Mouse (Mus musculus) left cerebral cortex, adult 2 months (tissue): ENCODE data around the gene Tmem217. TPM values are rescaled to one million over a fixed set of nuclear protein-coding genes. Genes with fewer than 3 reads are reported as not detected.

Experiments used
- DNase-seq, 2 experiments: peaks; one replicate each; pipeline ENCODE4 v3.0.0; 2021 to 2022; ENCODE audit warnings: low spot score in 2 of 2, mixed read lengths in 1 of 2; ENCODE audit errors: extremely low spot score in 1 of 2
- H3K27ac ChIP-seq: fragments of 200-600 bp; 2 replicates; pipeline ENCODE4 v1.8.1; 2022
- H3K4me3 ChIP-seq: fragments of 200-600 bp; 2 replicates; pipeline ENCODE4 v1.8.1; 2022
- CTCF ChIP-seq: fragments of 200-600 bp; IDR thresholded peaks from 2 replicates; pipeline ENCODE4 v1.8.1; 2022; ENCODE audit warnings: antibody characterized with exemption, mild to moderate bottlenecking, moderate library complexity
- intact Hi-C: fragments of 180-260 bp; cut with DNase I; formaldehyde crosslinking; loops from one replicate; pipeline ENCODE4 v1.15.1; 2025
- total RNA-seq, 2 experiments: library from RNA; stranded (reverse); gene quantifications; 2 replicates each; pipeline ENCODE4 v1.2.3; 2021

The Tmem217 gene
- total RNA-seq, 2 experiments from 2014 or later: not detected

- no peak overlapping the region for H3K4me3 ChIP-seq
- H3K27ac ChIP-seq: no peak overlapping the region
- no peak for TF ChIP-seq CTCF
- no peak for DNase-seq
- intact Hi-C loops: no loop called here
These were observed 27.5 kb upstream of the Tmem217 start for GRCm38 (mm10) chr17:29579579-29580126.

GRCm38 (mm10) chr17:29569831-29570230 is 17.6 kb upstream of the Tmem217 start:
- no peak for TF ChIP-seq CTCF
- Histone ChIP-seq H3K27ac (no peak overlapping the region), H3K4me3 (no peak overlapping the region)
- no peak for DNase-seq
- intact Hi-C loops: no loop called here

- no peak overlapping the region for H3K4me3 ChIP-seq
- no peak overlapping the region for H3K27ac ChIP-seq
- no peak for TF ChIP-seq CTCF
- intact Hi-C loops: no loop called here
- DNase-seq: no peak
These were observed 16.2 kb upstream of the Tmem217 start for GRCm38 (mm10) chr17:29568435-29568834.

GRCm38 (mm10) chr17:29565521-29565920 is 13.3 kb upstream of the Tmem217 start:
- intact Hi-C loops: no loop called here
- no peak for DNase-seq
- Histone ChIP-seq H3K4me3 (no peak overlapping the region), H3K27ac (no peak overlapping the region)
- no peak for TF ChIP-seq CTCF

- H3K27ac ChIP-seq: no peak overlapping the region
- intact Hi-C loops: no loop called here
- no peak overlapping the region for H3K4me3 ChIP-seq
- TF ChIP-seq CTCF: no peak
- DNase-seq: no peak
These were observed 6.3 kb upstream of the Tmem217 start for GRCm38 (mm10) chr17:29558476-29558875.

GRCm38 (mm10) chr17:29556893-29557292 is 4.7 kb upstream of the Tmem217 start:
- H3K4me3 ChIP-seq: no peak overlapping the region
- no peak overlapping the region for H3K27ac ChIP-seq
- no peak for TF ChIP-seq CTCF
- no peak for DNase-seq
- intact Hi-C loops: no loop called here

GRCm38 (mm10) chr17:29556456-29556855 is 4.3 kb upstream of the Tmem217 start:
- intact Hi-C loops: no loop called here
- TF ChIP-seq CTCF: no peak
- H3K27ac ChIP-seq: no peak overlapping the region
- no peak overlapping the region for H3K4me3 ChIP-seq
- no peak for DNase-seq

GRCm38 (mm10) chr17:29554176-29554575 is 2.0 kb upstream of the Tmem217 start:
- no peak for TF ChIP-seq CTCF
- intact Hi-C loops: no loop called here
- Histone ChIP-seq H3K27ac (no peak overlapping the region), H3K4me3 (no peak overlapping the region)
- DNase-seq: no peak

GRCm38 (mm10) chr17:29551019-29551418 is 1.2 kb downstream of the Tmem217 start:
- intact Hi-C loops: no loop called here
- DNase-seq: no peak
- Histone ChIP-seq H3K27ac (no peak overlapping the region), H3K4me3 (no peak overlapping the region)
- TF ChIP-seq CTCF: no peak

- intact Hi-C loops: no loop called here
- peak; percentile 94 to 95 for DNase-seq
- no peak for TF ChIP-seq CTCF
- Histone ChIP-seq H3K27ac (peak within 1 kb of the TSS; percentile 87), H3K4me3 (peak within 1 kb of the TSS; percentile 89)
These were observed 2.4 kb downstream of the Tmem217 start, which contains the start of the genes Gm17657 and Tbc1d22b for GRCm38 (mm10) chr17:29549543-29550428. Gene Gm17657, minus strand, starts transcription at chr17:29549638. Gene Tbc1d22b, plus strand, starts transcription at chr17:29549785.

GRCm38 (mm10) chr17:29548994-29549393 is 3.2 kb downstream of the Tmem217 start:
- intact Hi-C loops: no loop called here
- TF ChIP-seq CTCF: no peak; the same call in 1 of the 2 replicates
- H3K27ac ChIP-seq: no peak overlapping the region
- no peak for DNase-seq
- no peak overlapping the region for H3K4me3 ChIP-seq

- H3K4me3 ChIP-seq: no peak overlapping the region
- intact Hi-C loops: no loop called here
- no peak overlapping the region for H3K27ac ChIP-seq
- TF ChIP-seq CTCF: no peak
- DNase-seq: no peak
These were observed 3.7 kb downstream of the Tmem217 start for GRCm38 (mm10) chr17:29548494-29548893.
